Mouse (Mus musculus) Patski (cell line): ENCODE measurements around the gene Rfc2. TPM values are rescaled to one million over a fixed set of nuclear protein-coding genes. Genes with fewer than 3 reads are reported as not detected.

Experiments used
- ATAC-seq: fragments of 100-300 bp; one replicate; pipeline ENCODE4 v1.8.0; 2021
- CTCF ChIA-PET: fragments of 350-600 bp; sonication (Branson Sonifier 250); formaldehyde crosslinking; loops from one replicate; lab custom pipeline; 2022; ENCODE audit warnings: inconsistent platforms; lab: Charles Lee
- POLR2A ChIA-PET: fragments of 350-600 bp; sonication (Branson Sonifier 250); formaldehyde crosslinking; loops from one replicate; lab custom pipeline; 2022; ENCODE audit warnings: antibody characterized with exemption, inconsistent platforms; lab: Charles Lee
- DNase-seq: peaks from one replicate; pipeline ENCODE4 v3.0.0-alpha.2; 2011; ENCODE audit warnings: low read depth, low spot score
- H3K27me3 ChIP-seq: fragments of 371-371 bp; one replicate; pipeline ENCODE4 v1.5.1; 2021
- CTCF ChIP-seq: fragments of 100-300 bp; IDR thresholded peaks from one replicate; pipeline ENCODE4 v1.5.1; 2021
- in situ Hi-C: fragments of 300-500 bp; cut with MboI; formaldehyde crosslinking; loops from 3 replicates; pipeline ENCODE4 v1.11.1; 2018; ENCODE audit warnings: low pct_unique_long_range_greater_than_20kb, mixed read lengths
- polyA plus RNA-seq: library from polyadenylated mRNA; unstranded; gene quantifications from one replicate; pipeline ENCODE4 v1.2.3, GENCODE M21; 2021

Rfc2 gene
- polyA plus RNA-seq, 1 experiment from 2014 or later: 94.4 TPM

GRCm38 (mm10) chr5:134548306-134548705 lies 32.9 kb upstream of the Rfc2 start:
- H3K27me3 ChIP-seq: no peaks in the 10 kb centered on the region
- DNase-seq (no peak), ATAC-seq (no peak)
- POLR2A ChIA-PET: no interaction called here
- TF ChIP-seq CTCF: no peak
- in situ Hi-C loops: no loop called here
- CTCF ChIA-PET: no interaction called here

DNA sequence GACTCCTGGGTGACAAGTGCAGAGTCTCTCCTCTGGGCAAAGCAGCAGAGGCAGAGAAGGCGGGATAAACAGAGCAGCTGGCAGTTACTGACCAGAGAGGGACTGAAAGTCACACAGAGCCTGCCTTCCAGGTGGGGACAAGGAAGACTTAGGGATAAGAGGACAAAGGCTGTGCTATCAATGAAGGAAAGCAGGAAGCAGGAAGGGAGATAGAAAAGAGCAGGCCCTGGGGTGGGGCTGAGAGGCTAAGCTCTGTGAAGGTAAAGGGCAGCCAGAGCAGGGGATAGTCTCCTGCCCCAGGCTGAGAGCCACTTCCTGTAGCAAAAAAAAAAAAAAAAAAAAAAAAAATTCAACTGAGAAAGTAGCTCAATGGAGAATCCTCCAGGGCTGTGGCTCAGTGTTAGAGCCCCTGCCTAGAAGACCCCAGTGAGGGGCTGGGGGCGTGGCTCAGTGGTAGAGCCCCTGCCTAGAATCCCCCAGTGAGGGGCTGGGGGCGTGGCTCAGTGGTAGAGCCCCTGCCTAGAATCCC lies 31.5 kb upstream of the Rfc2 start:
- H3K27me3 ChIP-seq: no peaks in the 10 kb centered on the region
- no peak for DNase-seq
- in situ Hi-C loops: no loop called here
- ChIA-PET POLR2A (interaction anchor here (0.6 kb wide), 2 partner anchors 12 to 26 kb away, joined by 3 to 5 read pairs; no protein-coding TSS in a partner anchor), CTCF (interaction anchor here (0.9 to 1.6 kb wide), 3 partner anchors 9 to 15 kb away, joined by 3 to 5 read pairs (median 4); no protein-coding TSS in a partner anchor)
- TF ChIP-seq CTCF: no peak
- no peak for ATAC-seq

DNA sequence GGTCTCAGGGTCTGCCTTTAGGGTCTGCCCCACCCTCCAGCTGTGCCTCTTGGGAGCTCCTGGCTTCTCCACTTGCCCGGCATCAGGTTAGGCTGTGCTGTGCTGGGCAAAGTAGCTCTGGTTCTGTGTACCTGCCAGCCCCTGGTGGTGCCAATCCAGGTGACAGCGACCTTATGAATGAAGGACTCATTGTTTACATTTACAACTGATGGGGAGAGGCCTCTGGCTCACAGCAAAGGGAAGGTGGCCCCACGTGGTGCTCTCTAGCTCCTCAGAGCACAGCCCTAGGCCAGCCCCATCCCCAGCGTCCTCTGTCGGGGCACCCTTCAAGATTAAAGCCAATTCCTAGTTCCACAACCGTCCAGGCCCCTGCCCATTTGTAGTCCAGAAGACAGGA lies 30.3 kb upstream of the Rfc2 start:
- CTCF ChIA-PET: interaction anchor here (0.9 to 3.2 kb wide), 7 partner anchors 10 to 100 kb away, joined by 3 to 15 read pairs (median 4); no protein-coding TSS in a partner anchor
- H3K27me3 ChIP-seq: no peaks in the 10 kb centered on the region
- POLR2A ChIA-PET: no interaction called here
- in situ Hi-C loops: no loop called here
- TF ChIP-seq CTCF: no peak
- no peak for ATAC-seq
- no peak for DNase-seq

DNA sequence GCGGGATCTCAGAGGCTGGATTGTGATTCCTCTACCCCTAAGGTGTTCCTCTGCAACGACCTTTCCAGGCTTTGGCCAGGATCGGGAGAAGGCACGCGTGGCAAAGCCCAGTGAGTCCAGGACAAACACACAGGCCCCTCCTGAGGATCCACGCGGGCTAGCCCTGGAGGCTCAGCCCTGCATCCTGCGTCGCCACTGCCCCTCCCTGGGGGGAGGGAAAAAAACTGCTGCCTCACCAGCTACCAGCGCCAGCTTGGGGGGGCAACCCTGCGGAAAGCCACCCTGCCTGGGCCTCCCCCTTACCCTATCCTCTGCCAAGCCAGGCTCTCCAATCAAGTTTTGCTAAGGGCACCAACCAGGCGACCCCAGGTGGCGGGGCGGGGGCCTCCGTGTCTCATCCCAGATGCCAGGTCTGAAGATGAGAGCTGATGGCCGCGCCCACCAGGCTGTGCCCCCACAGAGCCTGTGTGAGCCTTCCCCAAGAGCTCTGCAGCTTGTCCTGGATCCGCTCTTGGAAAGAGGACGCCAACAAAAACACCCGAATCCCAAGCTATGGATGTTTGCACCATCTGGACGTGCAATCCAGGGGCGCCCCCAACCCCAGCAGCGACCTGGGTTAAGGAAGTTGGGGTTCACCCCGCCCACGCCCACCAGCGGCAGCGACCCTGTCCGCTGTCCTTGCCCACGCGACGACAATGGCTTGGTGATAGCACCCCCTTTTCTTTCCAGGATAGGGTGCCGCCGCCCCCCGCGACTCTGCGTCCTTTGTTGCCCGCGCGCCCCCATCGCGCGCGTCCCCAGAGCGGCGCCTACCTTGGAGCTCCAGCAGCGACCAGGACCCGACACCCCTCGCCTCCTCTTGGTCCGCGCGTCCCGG lies 29.7 kb upstream of the Rfc2 start:
- ATAC-seq: peak; percentile 9
- DNase-seq: no peak
- H3K27me3 ChIP-seq: no peaks in the 10 kb centered on the region
- ChIA-PET POLR2A (interaction anchor here (1.5 kb wide), 1 partner anchor 41 kb away, joined by 7 read pairs; no protein-coding TSS in a partner anchor), CTCF (interaction anchor here (0.9 to 3.6 kb wide), 9 partner anchors 11 to 99 kb away, joined by 3 to 15 read pairs (median 4); partner anchors contain the start of gene Rfc2)
- in situ Hi-C loops: no loop called here
- no peak for TF ChIP-seq CTCF

GRCm38 (mm10) chr5:134552110-134552972 lies 28.8 kb upstream of the Rfc2 start, which contains the start of gene Clip2:
Gene Clip2 (minus strand): TSS chr5:134552434.
- ATAC-seq (peak; percentile 92), DNase-seq (peak; percentile 91)
- H3K27me3 ChIP-seq: no peaks in the 10 kb centered on the region
- in situ Hi-C loops: no loop called here
- ChIA-PET POLR2A (interaction anchor here (0.7 to 1.5 kb wide), 3 partner anchors 13 to 42 kb away, joined by 3 to 7 read pairs (median 3); no protein-coding TSS in a partner anchor), CTCF (interaction anchor here (0.9 to 3.6 kb wide), 8 partner anchors 12 to 61 kb away, joined by 3 to 15 read pairs (median 4); partner anchors contain the start of gene Rfc2)
- no peak for TF ChIP-seq CTCF

DNA sequence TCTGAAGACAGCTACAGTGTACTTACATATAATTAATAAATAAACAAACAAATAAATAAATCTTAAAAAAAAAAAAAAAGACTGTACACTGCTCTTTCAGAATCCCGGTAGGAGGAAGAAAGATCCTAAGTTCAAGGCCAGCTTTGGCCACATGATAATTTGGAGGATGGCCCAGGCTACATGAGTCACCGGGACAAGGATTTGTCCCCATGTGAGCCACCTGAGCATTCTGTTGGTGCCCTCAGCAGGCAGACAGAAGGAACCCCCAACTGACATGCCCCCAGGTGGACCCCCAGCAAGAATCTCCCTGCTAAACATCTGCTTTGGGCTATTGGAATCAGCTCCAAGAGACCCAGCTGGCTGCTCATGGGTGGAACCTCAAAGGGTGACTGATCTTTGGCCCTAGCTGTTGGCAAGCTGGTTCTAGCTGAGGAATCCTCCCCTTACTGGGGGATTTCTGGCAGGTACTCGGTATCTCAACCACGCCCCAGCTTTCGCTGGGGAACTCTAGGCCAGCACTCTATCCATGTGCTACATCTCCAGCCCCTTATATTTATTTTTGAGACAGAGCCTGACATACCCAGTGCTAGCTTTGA lies 27.1 kb upstream of the Rfc2 start:
- ChIA-PET POLR2A (interaction anchor here (0.8 kb wide), 1 partner anchor 22 kb away, joined by 4 read pairs; no protein-coding TSS in a partner anchor), CTCF (interaction anchor here (1.5 to 3.6 kb wide), 3 partner anchors 14 to 28 kb away, joined by 4 to 17 read pairs (median 14); partner anchors contain the start of gene Rfc2)
- no peak for ATAC-seq
- no peak for TF ChIP-seq CTCF
- DNase-seq: no peak
- no peaks in the 10 kb centered on the region for H3K27me3 ChIP-seq
- in situ Hi-C loops: no loop called here

DNA sequence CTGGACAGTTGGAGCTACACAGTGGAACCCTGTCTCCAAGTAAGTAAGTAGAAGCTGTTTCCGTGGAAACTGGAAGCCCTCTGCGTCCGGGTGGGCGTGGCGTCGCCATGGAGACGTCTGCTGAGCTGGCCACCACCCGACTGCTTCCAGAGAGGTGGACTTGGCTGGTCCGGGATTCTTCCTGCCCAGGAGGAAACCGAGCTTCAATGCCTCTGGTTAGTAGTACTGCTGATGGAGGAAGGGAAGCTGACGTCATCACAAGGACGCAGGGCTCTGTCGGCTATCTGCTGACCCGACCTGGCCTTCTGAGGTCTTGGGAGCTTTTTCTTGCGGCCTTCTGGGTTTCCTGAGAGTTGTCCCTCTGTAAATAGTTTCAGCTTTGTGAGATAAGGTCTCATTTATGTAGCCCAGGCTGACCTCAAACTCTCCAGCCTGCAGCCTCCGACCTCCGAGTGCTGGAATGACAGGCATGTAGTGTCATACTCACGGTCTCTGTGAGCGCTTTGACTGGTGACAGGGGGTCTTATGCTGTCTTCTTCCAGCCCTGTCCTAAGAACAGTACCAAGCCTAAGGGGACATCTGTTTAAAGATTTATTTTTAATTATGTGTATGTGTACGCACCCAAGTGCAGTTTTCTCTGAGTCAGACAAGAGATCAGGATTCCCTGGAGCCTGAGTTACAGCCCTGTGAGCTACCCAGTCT lies 25.6 kb upstream of the Rfc2 start:
- no peak for DNase-seq
- TF ChIP-seq CTCF: no peak
- CTCF ChIA-PET: interaction anchor here (0.7 to 3.6 kb wide), 6 partner anchors 12 to 64 kb away, joined by 3 to 17 read pairs (median 4); no protein-coding TSS in a partner anchor
- ATAC-seq: no peak
- POLR2A ChIA-PET: interaction anchor here (0.7 kb wide), 1 partner anchor 26 kb away, joined by 3 read pairs; the partner anchor contains the start of gene Rfc2
- no peaks in the 10 kb centered on the region for H3K27me3 ChIP-seq
- in situ Hi-C loops: no loop called here

DNA sequence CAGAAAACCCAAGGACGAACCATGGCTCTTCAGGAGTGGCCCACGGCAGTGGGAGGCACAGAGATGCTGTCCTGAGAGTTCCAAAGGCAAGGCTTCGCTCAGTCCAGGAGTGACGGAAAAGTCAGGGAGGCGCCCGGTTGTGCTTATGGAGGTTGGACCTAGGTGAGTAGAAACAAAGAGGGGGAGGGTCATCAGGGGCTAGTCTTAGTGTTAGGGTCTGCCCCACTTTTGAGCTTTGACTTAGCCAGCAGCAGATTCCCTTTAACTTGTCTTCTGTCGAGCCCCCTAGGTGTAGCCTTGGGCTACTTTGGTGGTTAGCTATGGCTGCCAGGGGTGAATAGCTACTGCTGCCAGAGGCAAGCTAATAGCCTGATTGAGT lies 21.1 kb upstream of the Rfc2 start, which contains the start of gene Syna:
Gene Syna (minus strand): TSS at position 101 of the 379 bp plus-strand sequence.
- ATAC-seq (no peak), DNase-seq (no peak)
- H3K27me3 ChIP-seq: no peaks in the 10 kb centered on the region
- CTCF ChIA-PET: no interaction called here
- POLR2A ChIA-PET: no interaction called here
- in situ Hi-C loops: no loop called here
- TF ChIP-seq CTCF: no peak
